Mouse (Mus musculus) T-cell, adult 66 days (primary cell): ENCODE results near the gene Lepr. TPM values are rescaled to one million over a fixed set of nuclear protein-coding genes. Genes with fewer than 3 reads are reported as not detected.

Experiments used
- total RNA-seq, 2 experiments: library from RNA; stranded (reverse); gene quantifications; 3 replicates in 1 of 2; 4 replicates in 1 of 2; pipeline ENCODE4 v1.2.4; 2023

The Lepr gene
- total RNA-seq = under 1 TPM in 1 of 2 experiments, not detected in 1; 0.23 TPM

DNA sequence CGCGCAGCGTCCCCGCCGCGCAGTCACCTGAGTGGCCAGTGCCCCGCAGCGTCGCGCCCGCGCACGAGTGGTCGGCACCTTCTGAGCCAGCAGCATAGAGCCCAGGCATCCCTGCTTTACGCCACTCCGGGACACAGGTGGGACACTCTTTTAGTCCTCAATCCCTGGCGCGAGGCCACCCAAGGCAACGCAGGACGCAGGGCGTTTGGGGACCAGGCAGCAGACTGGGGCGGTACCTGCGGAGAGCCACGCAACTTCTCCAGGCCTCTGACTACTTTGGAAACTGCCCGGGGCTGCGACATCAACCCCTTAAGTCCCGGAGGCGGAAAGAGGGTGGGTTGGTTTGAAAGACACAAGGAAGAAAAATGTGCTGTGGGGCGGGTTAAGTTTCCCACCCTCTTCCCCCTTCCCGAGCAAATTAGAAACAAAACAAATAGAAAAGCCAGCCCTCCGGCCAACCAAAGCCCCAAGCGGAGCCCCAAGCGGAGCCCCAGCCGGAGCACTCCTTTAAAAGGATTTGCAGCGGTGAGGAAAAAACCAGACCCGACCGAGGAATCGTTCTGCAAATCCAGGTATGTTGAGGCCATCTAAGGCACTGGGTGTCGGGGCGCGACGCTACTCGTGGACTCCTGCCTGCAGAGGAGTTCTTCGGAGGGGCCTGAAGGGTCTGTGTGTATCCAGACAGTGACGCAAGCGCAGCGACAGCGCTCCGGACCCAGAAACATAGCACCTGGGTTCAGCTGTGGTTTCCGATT lies at the start of gene Lepr:
Lepr (plus strand) TSS at position 38 of the 755 bp plus-strand sequence.

GRCm38 (mm10) chr4:101843923-101844322 lies 126.7 kb downstream of the Lepr start, which contains the start of gene B020004J07Rik:
B020004J07Rik (minus strand) TSS chr4:101844023.

Other genes starting within 250 kb of the Lepr start
- gene Dnajc6, start 220.8 kb upstream of the Lepr start, total RNA-seq = 1 to 10 TPM; 3.1 to 3.6 TPM
- gene Leprot, start 69.7 kb upstream of the Lepr start, total RNA-seq = 10 to 100 TPM; 20.3 to 21.4 TPM
- not detected for gene B020004J07Rik, start 126.6 kb downstream of the Lepr start, total RNA-seq
- not detected for gene C130073F10Rik, start 176.4 kb downstream of the Lepr start, total RNA-seq
- not detected for gene Gm12800, start 191.7 kb downstream of the Lepr start, total RNA-seq
- gene Gm12794, start 223.0 kb downstream of the Lepr start, total RNA-seq = not detected